Mouse (Mus musculus) forebrain, embryonic 14.5 days (tissue): Measurements from ENCODE around the gene Cdpf1. TPM values are rescaled to one million over a fixed set of nuclear protein-coding genes. Genes with fewer than 3 reads are reported as not detected.
"Not testable (repeated sequence)": the region's sequence is repeated elsewhere in the genome, so short reads cannot be mapped to it uniquely, and the experiment has no call there.

ENCODE experiments used
- ATAC-seq: fragments of 200-750 bp; cut with Nextera tagmentation; 2 replicates; pipeline ENCODE4 v1.8.0; 2017; ENCODE audit warnings: mild to moderate bottlenecking, moderate library complexity
- DNase-seq: peaks from one replicate; pipeline ENCODE4 v3.0.0-alpha.2; 2015; ENCODE audit warnings: low spot score
- H3K27ac ChIP-seq: fragments of 300-500 bp; sonication (generic); 2 replicates; pipeline ENCODE4 v1.5.1; 2014; ENCODE audit warnings: low read depth, mild to moderate bottlenecking, control low read depth, low read length, moderate library complexity
- H3K27me3 ChIP-seq: fragments of 300-500 bp; sonication (generic); replicated peaks from 2 replicates; pipeline ENCODE4 v1.6.1; 2014; ENCODE audit warnings: low read length, control low read depth, mixed read lengths; ENCODE audit not compliant: control insufficient read depth, insufficient read depth
- H3K36me3 ChIP-seq: fragments of 300-500 bp; sonication (generic); 2 replicates; pipeline ENCODE4 v1.6.1; 2014; ENCODE audit warnings: low read length, control low read depth; ENCODE audit not compliant: control insufficient read depth, insufficient read depth
- H3K4me1 ChIP-seq: fragments of 300-500 bp; sonication (generic); 2 replicates; pipeline ENCODE4 v1.6.1; 2014; ENCODE audit warnings: antibody characterized with exemption, low read length, control low read depth; ENCODE audit not compliant: control insufficient read depth, insufficient read depth
- H3K4me2 ChIP-seq: fragments of 300-500 bp; sonication (generic); 2 replicates; pipeline ENCODE4 v1.6.1; 2014; ENCODE audit warnings: mild to moderate bottlenecking, control low read depth, low read length
- H3K4me3 ChIP-seq: fragments of 300-500 bp; sonication (generic); 2 replicates; pipeline ENCODE4 v1.5.1; 2014; ENCODE audit warnings: low read depth, low read length, control low read depth
- H3K9ac ChIP-seq: fragments of 300-500 bp; sonication (generic); 2 replicates; pipeline ENCODE4 v1.6.1; 2014; ENCODE audit warnings: mild to moderate bottlenecking, low read length, control low read depth, moderate library complexity
- H3K9me3 ChIP-seq: fragments of 300-500 bp; sonication (generic); replicated peaks from 2 replicates; pipeline ENCODE4 v1.6.1; 2016; ENCODE audit warnings: low read length, control low read depth, mixed read lengths; ENCODE audit not compliant: control insufficient read depth
- WGBS: fragments of 180-500 bp; shearing (Covaris S2); extraction: QIAGEN DNeasy Blood & Tissue Kit; methylation state at CpG from one replicate; pipeline ENCODE4 v1.1.7; 2014; 5-methylcytosine and 5-hydroxymethylcytosine counted together
- polyA plus RNA-seq: library from polyadenylated mRNA; unstranded; fragments of >200 nt; fragmentation: Nextera tagmentation; extraction: Ambion mirVana; gene quantifications from 2 replicates; pipeline ENCODE4 v1.2.1, GENCODE M21; 2014

Cdpf1 gene
- polyA plus RNA-seq, 1 experiment from 2014 or later, result 29.5 TPM

GRCm38 (mm10) chr15:85778891-85779290 is 32.6 kb downstream of the Cdpf1 start:
- not testable (repeated sequence) for H3K9ac ChIP-seq, H3K4me1 ChIP-seq, H3K4me2 ChIP-seq, H3K27me3 ChIP-seq, DNase-seq, H3K9me3 ChIP-seq, H3K27ac ChIP-seq, H3K4me3 ChIP-seq, H3K36me3 ChIP-seq, ATAC-seq
- WGBS, result 88% methylated on average over 6 of the region's 6 CpGs

GRCm38 (mm10) chr15:85776771-85777170 is 34.7 kb downstream of the Cdpf1 start:
- DNase-seq (no peak), ATAC-seq (no peak)
- Histone ChIP-seq H3K9ac (no peak overlapping the region), H3K27ac (no peak overlapping the region), H3K27me3 (no peaks in the 10 kb centered on the region), H3K4me2 (no peak overlapping the region), H3K9me3 (no peaks in the 10 kb centered on the region), H3K36me3 (no peaks in the 10 kb centered on the region), H3K4me1 (no peaks in the 10 kb centered on the region), H3K4me3 (no peak overlapping the region)
- 79% methylated on average over 5 of the region's 5 CpGs for WGBS

DNA sequence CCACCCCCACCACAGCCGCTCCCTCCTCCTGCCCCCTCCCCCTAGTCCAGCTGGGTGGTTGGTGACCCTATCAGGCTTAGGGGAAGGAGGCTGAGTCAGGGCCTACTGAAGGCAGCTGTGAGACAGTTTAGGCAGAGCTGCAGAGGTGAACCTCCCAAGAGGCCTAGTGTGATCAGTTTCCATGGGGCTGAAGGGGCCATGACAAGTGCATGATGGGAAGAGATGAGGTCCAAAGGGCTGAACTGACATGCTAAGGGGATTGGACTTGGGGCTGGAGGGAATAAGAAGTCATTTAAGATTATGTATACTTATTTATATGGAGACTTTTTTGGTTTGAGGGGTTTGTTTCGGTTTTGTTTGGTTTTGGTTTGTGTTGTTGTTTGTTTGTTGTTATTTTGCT is 35.3 kb downstream of the Cdpf1 start:
- no peak for DNase-seq
- Histone ChIP-seq H3K9me3 (no peaks in the 10 kb centered on the region), H3K4me1 (no peaks in the 10 kb centered on the region), H3K4me3 (no peak overlapping the region), H3K9ac (no peak overlapping the region), H3K27ac (no peak overlapping the region), H3K36me3 (no peaks in the 10 kb centered on the region), H3K27me3 (no peaks in the 10 kb centered on the region), H3K4me2 (no peak overlapping the region)
- no peak for ATAC-seq
- 71% methylated on average over 2 of the region's 2 CpGs for WGBS

DNA sequence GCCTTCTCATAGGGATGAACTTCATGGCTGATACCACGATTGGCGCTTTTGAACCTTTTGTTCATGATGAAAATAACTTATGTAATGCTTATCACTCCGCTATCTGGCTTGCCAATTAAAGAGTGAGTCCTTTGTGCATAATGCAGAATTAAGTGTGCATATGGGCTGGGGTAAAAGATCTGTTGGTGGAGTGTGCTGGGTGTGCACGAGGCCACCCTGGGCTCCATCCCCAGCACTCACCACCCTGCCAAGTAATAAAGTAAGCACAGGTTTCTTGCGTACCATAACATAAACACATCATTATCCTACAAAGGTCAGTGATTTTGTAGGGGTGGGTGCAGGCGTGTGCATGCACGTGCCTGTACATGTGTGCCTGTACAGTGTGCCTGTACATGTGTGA is 36.5 kb downstream of the Cdpf1 start:
- 85% methylated on average over 7 of the region's 7 CpGs for WGBS
- H3K4me3 ChIP-seq, result no peak overlapping the region
- H3K36me3 ChIP-seq, result no peaks in the 10 kb centered on the region
- no peaks in the 10 kb centered on the region for H3K4me1 ChIP-seq
- H3K9me3 ChIP-seq, result no peaks in the 10 kb centered on the region
- H3K9ac ChIP-seq, result no peak overlapping the region
- no peak overlapping the region for H3K27ac ChIP-seq
- DNase-seq, result no peak
- ATAC-seq, result no peak
- no peaks in the 10 kb centered on the region for H3K27me3 ChIP-seq
- H3K4me2 ChIP-seq, result no peak overlapping the region

DNA sequence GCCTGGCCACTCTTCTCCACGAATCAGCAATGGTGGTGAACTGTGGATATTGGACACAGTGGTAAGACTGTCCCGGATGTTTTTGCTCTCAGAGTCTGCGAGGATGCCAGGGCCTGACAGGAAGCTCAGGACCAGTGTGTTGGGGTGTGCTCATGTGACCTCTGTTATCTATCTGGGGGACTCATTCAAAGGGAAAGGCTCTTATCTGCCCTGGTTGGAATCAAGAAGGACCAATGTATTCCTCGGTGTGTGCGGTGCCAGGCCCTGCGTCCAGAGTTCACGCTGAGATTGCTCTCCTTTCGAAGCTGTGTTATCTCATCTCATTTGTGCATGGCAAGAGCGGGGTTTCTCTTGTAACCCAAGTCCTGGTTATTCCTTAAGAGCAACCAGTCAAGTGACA is 37.1 kb downstream of the Cdpf1 start:
- Histone ChIP-seq H3K4me1 (no peaks in the 10 kb centered on the region), H3K27me3 (no peaks in the 10 kb centered on the region), H3K36me3 (no peaks in the 10 kb centered on the region), H3K4me3 (no peak overlapping the region), H3K4me2 (no peak overlapping the region), H3K9me3 (no peaks in the 10 kb centered on the region), H3K9ac (no peak overlapping the region), H3K27ac (no peak overlapping the region)
- WGBS, result 91% methylated on average over 9 of the region's 9 CpGs
- no peak for ATAC-seq
- no peak for DNase-seq

- Histone ChIP-seq H3K36me3 (no peaks in the 10 kb centered on the region), H3K27ac (no peak overlapping the region), H3K27me3 (no peaks in the 10 kb centered on the region), H3K4me1 (no peaks in the 10 kb centered on the region), H3K4me2 (no peak overlapping the region), H3K4me3 (no peak overlapping the region), H3K9ac (no peak overlapping the region), H3K9me3 (no peaks in the 10 kb centered on the region)
- 86% methylated on average over 11 of the region's 11 CpGs for WGBS
- ATAC-seq, result no peak
- no peak for DNase-seq
These were observed 39.3 kb downstream of the Cdpf1 start for GRCm38 (mm10) chr15:85772146-85772740.

DNA sequence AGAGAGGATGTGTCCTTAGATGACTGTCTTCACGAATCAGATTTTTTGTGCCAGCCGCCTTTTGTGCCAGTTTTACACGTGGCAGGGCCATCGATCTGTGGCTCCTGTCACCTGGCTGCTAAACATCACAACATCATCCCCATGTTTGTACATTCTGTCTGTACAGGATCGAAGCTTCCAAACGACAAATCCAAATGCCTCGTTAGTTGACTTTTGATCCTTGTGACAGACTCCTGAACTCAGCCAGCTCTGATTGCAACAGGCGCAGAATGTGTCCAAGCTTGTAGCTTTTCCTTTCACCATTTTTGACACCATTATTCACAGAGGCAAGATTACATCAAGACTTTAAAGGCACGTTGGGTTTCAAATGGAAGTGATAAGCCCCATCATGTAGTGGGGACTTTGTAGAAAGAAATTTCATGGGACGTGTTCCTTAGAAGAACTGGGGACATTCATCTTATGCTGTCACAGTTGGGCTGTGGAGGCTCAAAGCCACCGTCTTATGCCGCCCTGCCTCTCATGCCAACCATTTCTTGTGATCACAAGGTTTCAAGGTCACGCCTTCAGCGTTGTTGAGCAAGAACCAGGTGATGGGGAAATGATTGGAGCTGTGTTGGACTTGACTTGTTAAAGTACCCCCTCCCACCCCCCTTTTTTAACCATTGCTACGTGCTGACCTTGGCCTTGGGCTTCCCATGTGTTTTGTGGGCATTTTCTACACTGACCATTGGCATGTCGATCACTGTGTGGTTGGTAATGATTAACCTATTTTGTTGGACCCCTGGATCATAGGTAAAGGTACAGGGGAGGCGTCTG is 40.0 kb downstream of the Cdpf1 start:
- no peaks in the 10 kb centered on the region for H3K4me1 ChIP-seq
- H3K4me2 ChIP-seq, result no peak overlapping the region
- no peak overlapping the region for H3K9ac ChIP-seq
- H3K36me3 ChIP-seq, result no peaks in the 10 kb centered on the region
- H3K27me3 ChIP-seq, result no peaks in the 10 kb centered on the region
- no peak for DNase-seq
- H3K9me3 ChIP-seq, result no peaks in the 10 kb centered on the region
- ATAC-seq, result no peak
- H3K4me3 ChIP-seq, result no peak overlapping the region
- H3K27ac ChIP-seq, result no peak overlapping the region
- WGBS, result 82% methylated on average over 17 of the region's 17 CpGs

GRCm38 (mm10) chr15:85768991-85769390 is 42.5 kb downstream of the Cdpf1 start:
- ATAC-seq, result no peak
- Histone ChIP-seq H3K4me1 (no peaks in the 10 kb centered on the region), H3K9ac (no peak overlapping the region), H3K36me3 (no peaks in the 10 kb centered on the region), H3K4me2 (no peak overlapping the region), H3K27ac (no peak overlapping the region), H3K27me3 (no peaks in the 10 kb centered on the region), H3K9me3 (no peaks in the 10 kb centered on the region), H3K4me3 (no peak overlapping the region)
- no peak for DNase-seq
- 95% methylated on average over 8 of the region's 8 CpGs for WGBS

DNA sequence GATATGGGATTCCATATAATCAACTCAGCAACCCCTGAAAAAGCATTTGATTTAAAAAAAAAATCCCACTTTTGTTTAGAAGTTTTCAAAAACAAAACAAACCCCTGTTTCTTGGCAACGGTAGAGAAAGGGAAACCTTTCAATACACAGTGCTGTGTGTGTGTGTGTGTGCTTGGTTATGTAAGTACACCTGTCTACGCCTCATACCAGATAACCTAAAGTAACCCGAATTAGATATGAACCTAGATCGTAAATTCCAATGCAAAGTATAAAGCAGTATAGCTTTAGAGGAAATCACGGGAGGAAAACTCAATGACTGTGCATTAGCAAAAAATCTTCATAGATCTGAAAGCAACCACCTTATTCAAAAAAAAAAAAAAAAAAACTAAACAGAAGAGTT is 44.8 kb downstream of the Cdpf1 start:
- H3K27me3 ChIP-seq, result no peaks in the 10 kb centered on the region
- no peak overlapping the region for H3K4me2 ChIP-seq
- no peaks in the 10 kb centered on the region for H3K4me1 ChIP-seq
- H3K9ac ChIP-seq, result no peak overlapping the region
- H3K9me3 ChIP-seq, result no peaks in the 10 kb centered on the region
- ATAC-seq, result no peak
- DNase-seq, result no peak
- no peaks in the 10 kb centered on the region for H3K36me3 ChIP-seq
- no peak overlapping the region for H3K27ac ChIP-seq
- WGBS, result 90% methylated on average over 5 of the region's 5 CpGs
- no peak overlapping the region for H3K4me3 ChIP-seq
